Mouse (Mus musculus) cerebellum, postnatal 25 days (tissue): ENCODE measurements at regions not wholly inside any gene's neighbourhood (a gene's known extent, or its start where the extent isn't known, plus 50 kb on each side); places are given as distances from the start of the nearest gene placed in this dataset.
A peak's percentile ranks its signal among the peaks of the same experiment; 100 is the strongest.
"Not testable (repeated sequence)": the region's sequence is repeated elsewhere in the genome, so short reads cannot be mapped to it uniquely, and the experiment has no call there.

Experiments used
- DNase-seq, 2 experiments: peaks; one replicate each; pipeline ENCODE4 v3.0.0; 2021; ENCODE audit warnings: mixed read lengths in 2 of 2

DNA sequence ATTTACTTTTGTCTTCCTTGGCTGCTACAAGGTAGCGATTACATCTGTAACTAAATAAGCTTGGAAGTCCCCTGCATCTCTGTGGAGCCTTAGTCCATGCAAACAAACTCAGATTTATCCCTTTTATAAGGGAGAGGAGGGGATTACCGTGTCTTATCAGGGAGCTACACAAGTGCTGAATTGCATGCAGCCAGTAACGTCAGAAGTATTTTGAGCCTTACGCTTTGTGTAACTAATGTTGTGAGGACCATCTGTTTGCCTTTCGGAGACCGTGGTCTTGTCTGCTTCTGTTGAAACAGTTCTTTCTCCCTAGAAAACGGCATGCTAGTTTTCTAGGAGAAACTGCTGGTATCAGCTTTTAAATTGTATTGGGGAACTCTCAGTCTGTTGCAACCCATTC lies 58.0 kb upstream of the Dmrta1 start:
- DNase-seq = no peak

DNA sequence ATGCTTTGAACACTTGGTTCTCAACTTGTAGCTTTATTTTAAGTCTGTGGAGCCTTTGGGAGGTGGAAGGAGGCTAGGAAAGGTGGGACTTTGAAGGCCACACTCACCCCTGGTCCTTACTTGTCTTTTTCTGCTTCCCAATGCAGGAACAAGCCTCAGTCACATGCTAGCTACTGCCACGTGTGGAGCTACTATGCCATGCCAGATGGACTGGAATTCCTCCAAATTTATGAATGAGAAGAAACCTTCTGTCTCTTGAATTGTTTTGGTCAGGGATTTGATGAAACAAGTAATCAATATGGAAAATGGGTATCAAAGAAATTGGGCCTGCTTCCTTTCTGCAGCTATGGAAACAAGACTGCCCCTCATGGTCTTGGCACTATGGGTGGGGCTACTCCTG lies 74.5 kb upstream of the Dmrta1 start:
- no peak for DNase-seq

DNA sequence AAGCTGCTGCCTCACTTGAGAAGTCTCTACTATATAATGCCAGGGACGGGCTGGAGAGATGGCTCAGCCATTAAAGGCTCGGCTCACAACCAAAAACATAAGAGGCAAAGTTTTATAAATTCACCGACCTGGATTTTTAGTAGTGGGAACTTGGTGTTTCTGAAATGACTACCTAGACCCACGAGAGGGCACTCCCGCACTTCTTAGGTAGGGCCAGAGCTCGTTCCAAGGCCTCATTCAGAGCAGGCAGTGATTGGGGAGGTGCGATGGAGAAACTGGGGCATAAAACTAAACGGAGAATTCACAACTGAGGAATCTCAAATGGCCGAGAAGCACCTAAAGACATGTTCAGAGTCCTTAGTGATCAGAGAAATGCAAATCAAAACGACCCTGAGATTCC lies 103.7 kb upstream of the Dmrta1 start:
- DNase-seq = peak; percentile 13 to 43

DNA sequence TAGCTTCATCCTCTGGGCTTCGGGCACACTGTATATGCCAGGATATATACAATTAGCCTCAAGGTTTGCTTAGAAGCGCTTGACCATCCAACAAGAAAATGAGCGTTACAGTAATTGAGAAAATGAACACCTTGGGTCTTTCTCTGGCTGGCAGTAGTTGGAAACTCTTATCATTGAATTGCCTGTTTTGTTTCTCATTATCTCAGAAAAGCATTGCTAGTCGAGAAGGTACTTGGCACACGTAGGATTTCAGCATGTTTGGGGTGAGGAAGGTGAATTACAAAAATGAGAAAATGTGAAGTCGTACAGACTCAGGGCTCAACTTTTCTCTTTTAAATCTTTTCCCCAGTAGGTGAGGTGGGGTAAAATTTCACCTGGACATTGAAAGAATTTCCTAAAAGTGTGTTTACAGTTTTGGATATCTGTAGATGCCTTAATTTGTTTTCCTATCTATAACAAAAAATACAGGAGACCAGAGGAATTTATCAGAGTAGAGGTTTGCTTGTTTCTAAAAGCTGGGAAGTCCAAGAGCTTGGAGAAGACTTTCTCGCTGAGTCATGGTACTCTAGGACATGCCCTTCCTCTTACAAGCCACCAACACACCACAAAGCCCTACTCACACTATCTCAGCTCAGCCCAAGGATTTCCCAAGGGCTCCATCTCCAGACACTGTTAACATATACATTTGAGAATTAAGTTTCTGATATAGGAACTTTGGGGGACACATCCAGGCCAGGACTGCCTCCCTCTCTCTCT lies 124.3 kb upstream of the Dmrta1 start:
- no peak for DNase-seq

DNA sequence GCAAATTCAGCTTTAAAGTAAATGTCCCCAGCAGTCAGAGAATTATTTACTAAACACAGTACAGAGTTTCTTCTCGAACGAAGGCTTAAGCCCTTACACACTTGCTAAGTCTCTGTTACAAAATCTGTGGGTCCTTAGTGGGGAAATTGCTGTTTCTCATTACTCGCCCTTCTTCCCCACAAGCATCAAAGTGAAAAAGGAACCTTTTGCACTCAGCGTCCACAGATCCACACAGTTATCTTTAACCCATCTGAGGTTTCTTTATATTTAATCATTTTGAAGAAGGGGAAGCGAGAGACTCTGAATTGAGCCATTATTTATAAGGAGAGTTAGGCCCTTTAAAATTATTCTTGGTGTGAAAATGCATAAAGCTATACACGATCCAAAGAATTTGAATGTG lies 126.7 kb upstream of the Dmrta1 start:
- DNase-seq = no peak

DNA sequence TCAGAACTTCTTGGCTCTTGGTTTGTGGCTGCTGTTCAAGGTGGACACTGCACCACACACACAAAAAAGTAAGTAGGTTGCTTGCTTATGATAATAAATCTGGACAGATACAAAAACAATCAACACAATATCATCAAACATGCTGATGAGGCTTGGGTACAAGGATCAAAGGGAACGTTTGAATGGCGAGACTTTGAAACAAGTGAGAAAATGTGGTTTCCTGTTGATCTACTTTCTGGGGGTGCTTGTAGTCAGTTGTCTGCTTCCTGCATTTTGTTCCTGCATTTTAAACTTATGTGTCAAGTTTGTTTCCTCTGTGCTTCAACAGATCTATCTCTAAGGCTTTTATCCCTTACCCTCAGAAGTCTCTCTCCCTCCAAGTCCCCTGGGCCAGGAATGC lies 128.7 kb upstream of the Dmrta1 start:
- DNase-seq = no peak

DNA sequence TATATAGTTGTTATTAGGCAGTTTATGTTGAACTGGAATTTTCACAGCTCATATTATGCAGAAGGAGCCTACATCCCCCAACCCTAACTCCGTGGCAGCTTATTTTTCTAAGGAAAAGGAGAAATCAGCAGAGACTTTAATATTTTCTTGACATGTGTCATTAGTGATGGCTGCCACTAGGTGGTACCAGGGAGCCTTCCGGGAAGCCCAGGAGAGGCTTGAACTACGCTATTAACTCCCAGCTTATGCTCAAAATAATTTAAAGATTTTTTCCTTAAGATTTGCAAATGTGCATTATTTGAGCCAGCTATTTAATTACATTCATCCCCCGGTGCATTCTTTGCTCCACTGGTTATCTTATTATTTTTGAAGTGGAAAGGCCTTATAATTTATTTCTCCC lies 146.8 kb upstream of the Dmrta1 start:
- peak; percentile 30 to 70 for DNase-seq

DNA sequence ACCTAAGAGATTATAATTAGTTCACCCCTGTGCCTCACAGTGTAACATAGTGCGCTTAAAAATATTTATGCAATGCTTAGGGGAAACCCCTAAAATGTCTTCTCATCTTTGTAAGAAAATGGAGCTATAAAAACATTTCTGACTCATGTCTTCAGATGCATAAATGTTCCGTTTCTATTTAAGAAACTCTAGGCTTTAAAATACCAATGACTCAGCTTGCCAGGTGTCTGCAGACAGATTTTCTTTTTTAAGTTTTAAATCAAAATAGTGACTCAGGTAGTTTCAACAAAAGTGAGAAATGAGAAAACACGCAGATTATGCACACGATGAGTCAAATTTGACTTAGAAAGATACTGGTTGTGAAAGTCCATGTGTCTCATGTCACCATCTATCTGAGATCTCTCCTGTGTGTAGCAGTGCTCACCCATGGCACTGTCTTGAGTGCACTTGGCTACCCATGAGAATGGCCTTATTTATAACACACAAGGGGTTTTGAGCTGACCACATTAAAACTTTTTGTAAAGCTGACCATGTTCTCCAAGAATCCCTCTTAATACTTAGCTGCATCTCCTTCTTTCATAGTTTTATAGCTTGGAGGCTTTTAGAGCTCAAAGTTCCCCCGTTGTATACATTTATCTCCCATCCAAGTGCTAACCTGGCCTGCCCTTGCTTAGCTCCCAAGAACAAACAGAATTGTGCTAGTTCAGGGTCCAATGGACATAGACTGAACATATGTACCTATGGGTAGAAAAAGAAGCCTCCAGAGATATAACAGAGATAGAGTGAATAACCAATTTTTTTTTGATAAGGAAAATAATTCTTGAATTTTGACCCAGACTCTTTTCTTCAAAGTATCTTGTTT lies 149.0 kb upstream of the Dmrta1 start:
- DNase-seq = no peak

DNA sequence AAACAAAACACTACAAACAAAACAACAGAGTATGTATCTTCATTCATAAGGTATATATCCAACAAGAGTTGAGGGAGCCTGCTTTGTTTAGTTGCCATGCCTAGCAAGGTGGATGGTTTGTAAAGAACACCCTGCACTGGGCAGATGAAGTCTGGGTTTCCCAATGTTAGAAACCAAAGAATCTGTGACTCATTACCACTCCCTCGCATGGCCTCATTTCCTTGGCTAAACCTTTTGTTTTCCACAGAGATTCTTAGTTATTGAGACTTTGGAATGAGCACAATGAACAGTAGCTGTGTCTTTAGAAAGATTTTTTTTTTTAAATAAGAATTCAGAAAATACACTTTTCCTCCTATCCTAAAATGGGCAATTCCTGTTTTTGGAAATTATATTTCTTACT lies 151.3 kb upstream of the Dmrta1 start:
- no peak for DNase-seq

DNA sequence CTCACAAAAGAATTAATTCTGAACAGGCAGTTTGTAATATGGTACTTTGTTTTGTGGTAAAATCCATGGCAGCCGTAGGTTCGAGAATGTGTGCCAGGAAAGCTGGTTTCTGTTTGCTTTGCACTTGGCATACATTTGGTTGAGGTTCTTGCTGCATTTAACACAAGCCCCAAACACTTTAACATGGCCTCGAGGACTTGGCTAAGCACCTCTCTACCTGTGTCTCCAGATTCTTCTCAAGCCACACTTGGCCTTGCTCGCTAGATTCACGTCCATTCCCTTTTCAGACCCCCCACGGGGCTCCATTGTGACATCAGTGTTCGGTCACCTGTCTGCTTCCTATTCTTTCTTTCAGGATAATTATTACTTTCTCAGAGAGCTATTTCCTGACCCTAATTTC lies 151.9 kb upstream of the Dmrta1 start:
- no peak for DNase-seq

DNA sequence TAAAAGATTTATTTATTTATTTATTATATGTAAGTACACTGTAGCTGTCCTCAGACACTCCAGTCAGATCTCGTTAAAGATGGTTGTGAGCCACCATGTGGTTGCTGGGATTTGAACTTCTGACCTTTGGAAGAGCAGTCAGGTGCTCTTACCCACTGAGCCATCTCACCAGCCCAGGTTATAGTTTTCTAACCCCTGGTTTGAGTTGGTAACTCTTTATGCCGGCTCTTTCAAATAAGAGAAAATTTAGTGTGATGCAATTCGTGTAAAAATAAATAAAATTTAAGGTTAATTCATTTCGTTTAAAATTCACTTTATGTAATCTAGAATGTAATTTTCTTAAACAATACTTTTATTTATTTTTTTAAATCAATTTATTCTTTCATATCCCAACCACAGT lies 153.7 kb upstream of the Dmrta1 start:
- DNase-seq = not testable (repeated sequence)

DNA sequence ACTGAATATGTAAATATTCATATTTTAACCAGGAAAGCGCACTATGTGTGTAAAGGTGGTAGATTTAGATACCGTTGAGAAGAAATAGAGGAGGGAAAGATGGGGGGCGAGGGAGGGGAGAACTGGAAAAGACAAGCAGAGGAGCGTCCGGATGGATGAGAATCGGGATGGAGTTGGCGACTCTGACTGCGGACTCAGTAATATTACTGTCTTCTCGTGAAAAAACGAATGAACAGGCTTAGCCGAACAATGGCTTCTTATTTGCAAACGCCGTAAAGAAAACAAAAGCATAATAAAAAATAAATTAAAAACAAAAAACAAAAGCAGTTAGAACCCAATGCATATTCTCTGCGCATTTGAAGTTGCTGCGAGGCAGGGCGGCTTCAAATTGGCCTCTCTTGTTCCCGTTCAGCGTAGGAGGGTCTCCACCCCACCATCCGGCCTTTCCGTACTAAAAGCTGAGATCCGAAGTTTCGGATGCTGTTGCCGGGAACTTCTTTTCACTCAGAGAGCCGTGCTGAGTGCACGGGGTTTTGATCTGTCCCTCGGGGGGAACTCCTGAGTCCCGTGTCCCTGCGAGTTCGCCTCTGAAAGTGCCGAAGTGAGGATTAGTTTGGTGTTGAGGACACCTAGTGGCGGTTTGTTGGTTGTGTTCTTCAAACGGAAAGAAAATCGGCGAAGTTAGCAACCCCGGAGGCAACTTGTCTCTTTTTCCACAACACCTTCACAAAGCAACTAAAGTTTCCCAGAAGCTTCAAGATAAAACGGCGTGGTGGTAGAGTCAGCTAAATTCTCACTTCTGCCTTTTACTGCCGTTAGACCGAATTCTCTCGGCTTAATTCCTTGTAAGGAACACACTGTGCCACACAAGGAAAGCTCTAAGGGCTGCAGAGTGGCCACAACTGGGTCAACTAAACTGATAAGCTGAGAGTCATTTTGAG lies 154.7 kb upstream of the Dmrta1 start:
- peak; percentile 54 to 68 for DNase-seq

DNA sequence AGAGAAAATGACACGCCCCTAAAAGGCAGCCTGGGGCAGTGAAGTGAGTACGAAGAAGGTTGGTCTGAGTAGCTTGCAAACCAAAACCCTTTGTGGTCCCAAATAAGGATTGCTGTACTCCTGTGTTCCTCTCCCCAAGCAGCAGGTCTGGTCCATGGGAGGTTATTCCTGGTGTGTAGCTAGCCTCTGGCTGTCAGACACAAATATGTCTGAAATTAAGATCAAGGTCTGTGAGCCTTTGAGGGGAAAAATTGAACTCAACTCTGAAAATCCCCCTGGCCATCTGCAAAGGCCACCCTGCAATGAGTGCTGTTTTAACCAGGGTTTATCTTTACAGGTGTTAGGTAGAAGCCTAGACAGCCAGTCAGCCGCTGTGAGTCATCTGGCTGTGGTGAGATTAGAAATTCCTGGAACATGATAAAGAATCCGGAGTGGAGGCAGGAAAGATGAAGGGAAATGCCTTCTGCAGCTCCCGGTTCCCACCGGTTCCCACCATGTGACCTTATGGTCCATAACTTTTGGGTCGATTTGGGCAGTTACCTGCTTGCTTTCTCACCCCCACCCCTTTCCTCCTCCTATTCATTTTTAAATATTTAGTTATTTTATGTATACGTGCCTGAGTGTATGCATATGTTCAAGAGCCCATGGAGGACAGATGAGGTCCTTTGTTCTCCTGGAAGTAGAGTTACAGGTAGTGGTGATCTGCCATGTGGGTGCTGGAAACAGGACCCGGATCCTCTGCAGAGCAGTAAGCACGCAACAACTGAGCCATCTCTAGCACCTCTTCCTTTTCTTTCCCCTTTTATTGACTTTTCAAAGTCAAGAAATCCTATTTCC lies 155.6 kb upstream of the Dmrta1 start:
- no peak for DNase-seq

DNA sequence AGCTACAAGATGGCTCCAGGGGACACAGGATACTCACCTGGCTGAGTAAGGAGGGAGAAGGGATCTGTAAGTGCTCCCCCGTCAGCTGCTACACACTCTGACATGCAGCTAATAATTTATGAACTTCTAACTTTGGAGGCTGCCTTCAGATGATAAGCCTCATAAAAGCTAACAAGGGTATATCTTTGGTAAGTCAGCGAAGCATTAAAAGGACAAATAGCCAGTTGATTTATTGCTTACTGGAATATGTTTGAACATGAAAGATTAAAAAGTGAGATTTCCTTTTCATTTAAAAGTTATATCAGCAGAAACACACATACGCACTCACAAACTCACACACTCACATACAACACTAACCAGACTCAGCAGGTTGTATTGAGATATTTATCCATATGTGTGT lies 161.2 kb upstream of the Dmrta1 start:
- DNase-seq = no peak

DNA sequence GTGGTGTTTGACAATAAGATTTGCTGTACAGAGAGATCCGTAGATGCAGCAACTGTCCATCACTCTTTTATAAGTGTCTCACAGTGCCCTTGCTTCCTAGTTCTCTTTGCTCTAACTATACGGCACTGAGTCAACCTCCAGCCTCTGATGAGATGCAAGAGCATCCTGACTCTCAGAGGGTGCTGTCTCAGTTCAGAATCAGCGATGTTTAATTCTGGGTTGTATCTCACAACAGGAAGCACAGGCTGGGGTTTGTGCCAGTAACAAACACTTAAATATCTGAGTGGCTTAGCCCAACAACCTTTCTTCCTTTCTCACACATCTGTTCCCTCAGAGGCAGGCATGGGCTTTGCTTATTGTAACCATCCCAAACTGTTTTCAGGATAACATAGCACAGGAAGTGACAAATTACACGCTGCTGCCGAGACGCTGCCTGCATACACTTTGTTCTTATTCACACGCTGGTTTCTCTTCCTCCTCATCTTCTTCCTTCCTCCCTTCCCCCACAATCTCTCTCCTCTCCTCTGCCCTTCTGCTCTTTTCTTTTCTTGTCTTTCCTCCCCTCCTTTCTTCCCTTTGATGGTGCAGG lies 163.3 kb upstream of the Dmrta1 start:
- no peak for DNase-seq

DNA sequence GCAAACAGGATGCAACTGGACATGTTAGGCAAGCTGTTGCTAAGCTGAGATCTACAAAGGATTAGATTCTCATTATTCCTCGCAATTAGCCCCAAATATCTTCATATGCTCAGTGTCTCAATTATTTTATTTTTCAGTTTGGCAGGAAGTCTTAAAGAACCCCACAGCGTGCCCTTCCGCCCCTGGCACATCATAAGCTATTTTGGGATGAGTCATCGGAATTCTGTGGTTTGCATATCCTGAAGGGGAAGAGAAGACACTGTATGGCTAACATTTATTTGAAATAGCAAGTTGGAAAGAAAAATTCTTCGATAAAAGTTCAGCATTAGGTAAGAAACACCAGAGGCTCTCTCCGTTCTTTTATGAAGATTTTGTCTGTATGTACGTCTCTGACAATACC lies 164.3 kb upstream of the Dmrta1 start:
- no peak for DNase-seq

DNA sequence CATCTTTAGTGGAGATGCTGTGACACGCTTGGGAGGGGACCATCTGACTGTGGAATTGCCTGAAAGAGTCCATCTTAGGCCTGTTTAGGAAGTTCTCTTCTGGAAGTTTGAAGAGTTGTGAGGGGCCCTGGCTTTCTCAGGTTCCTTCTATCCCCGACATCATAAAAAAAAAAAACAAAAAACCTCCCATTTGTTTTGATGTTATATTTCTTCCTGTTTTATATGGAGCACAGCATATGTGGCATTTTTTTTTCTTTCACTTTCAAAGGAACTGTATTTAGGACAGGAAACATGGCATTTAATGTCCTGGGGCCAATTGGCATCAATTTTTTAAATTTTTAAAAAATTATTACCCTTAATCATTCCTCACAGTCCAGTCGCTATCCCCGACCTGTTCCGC lies 168.6 kb upstream of the Dmrta1 start:
- DNase-seq = no peak

DNA sequence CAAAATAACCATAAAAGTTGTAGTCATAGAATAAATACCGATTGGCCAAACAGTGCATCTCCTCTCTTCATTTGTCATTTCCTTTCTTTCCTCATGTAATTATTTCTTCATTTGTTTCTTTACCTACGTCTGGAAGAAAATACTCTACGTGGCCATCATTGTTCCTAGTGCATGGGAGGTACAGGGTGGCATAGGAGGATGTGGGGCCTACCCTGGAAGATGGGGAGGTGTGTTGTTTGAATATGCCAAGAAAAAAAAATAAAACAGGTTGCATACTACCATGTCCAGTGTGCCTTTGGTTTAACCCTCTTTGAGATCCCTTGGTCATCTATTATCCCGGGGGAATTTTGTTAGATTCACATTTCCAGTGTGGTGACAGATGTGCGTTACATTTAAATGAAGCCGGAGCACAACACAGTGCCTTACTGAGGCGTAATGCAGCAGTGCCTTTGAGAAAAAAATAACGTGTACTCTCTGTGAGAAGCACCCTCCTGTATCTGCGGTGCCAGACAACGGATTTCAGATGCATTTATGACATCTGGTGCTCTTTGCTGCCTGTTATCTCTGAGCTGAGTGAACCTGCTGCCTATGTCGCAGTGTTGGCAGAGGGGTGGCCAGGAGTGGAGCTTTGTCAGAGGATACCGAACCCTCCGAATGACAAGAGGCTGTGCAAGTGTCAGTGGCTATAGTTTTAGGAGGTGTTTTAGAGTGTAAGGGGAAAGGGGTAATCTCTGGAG lies 169.4 kb upstream of the Dmrta1 start:
- no peak for DNase-seq

DNA sequence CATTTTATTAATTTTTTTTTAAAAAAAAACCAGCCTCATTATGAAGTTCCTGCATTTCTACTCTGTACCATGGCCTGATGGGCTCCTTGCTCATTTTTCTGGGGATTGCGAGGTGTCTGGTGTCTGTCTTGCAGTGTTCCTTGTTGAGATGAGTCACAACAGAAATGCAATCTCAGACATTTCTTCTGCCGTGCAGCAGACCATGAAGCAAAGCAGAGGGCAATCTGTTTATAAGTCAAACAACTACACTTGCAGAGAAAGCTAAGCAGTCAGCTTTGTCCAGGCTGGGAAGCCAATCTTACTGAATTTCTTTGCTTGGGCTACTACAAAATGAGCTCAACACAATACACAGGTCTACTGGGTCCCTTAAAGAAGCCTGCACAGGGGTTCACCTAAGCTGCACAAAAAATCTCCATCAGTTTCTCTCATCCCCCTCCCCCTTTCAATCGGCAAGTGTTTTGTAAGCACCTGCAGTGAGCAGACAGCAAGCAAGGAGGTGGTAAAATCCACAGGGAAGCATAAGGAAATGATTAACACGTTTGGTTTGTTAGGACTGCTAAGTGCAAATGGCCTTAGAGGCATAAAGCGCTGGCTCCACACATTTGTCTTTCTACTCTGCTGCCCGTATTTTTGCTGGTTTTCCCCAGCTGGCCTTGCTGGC lies 171.0 kb upstream of the Dmrta1 start:
- no peak for DNase-seq

DNA sequence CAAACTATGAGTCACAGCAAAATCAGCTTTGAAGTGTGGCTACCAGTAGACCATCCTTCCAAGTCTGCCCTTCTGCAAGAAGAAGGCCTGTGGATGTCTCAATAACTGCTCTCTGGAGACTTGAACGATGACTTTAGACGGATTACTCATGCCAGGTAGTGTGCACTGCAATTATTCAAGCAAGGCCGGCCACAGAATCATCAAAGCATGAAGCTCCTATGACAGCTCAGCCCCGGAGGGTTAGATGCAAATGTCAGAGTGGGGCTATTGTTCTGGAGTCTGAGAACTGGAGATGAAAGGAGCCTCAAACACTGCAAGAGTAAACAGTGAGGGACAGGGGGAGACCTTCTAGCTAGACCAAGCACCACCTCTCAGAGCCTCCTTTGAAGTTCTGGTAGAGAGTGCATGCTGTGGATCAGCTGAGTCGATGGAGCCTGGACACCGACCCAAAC lies 173.8 kb upstream of the Dmrta1 start:
- no peak for DNase-seq
